Mouse (Mus musculus): Measurements from ENCODE around the gene Icam5.

DNA sequence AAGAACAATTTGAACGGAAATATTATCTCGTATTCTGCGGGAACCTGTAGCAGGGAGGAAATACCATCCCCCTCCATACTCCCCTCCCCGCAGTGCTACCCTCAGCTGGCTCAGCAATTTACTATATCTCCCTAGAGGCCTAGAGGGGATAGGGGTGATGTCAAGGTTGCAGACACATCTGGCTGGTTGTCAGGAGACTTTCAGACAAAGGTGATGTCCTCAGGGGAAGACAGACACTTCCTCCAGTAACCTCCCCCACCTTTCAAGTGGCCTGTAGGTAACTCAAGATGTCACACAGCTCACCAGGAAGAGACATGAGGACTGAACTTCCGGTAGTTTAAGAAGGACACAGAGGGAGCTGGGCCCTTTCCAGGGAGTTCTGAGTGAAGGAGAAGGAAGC lies 48.7 kb upstream of the Icam5 start:
- no peak for TF ChIP-seq CTCF (conservative IDR thresholded peaks at IDR 0.05; ENCODE audit: low read length)
- no peak for TF ChIP-seq POU5F1 (IDR thresholded peaks at IDR 0.05; ENCODE audit: borderline replicate concordance, low read length)

All from E14TG2a.4 (cell line).